Mouse (Mus musculus) inflammation-experienced regulatory T-cells, adult 6 months (primary cell): ENCODE measurements around the gene Olfr631. TPM values are rescaled to one million over a fixed set of nuclear protein-coding genes. Genes with fewer than 3 reads are reported as not detected.
"Not testable (repeated sequence)": the region's sequence is repeated elsewhere in the genome, so short reads cannot be mapped to it uniquely, and the experiment has no call there.

Experiments used
- ATAC-seq: one replicate; pipeline ENCODE4 v1.8.0; 2017
- polyA plus RNA-seq, 3 experiments: library from polyadenylated mRNA; unstranded; fragments of 100-300 nt; shearing (Covaris generic); gene quantifications; one replicate each; pipeline ENCODE4 v1.2.1; 2017

Olfr631 gene
- not detected for polyA plus RNA-seq

DNA sequence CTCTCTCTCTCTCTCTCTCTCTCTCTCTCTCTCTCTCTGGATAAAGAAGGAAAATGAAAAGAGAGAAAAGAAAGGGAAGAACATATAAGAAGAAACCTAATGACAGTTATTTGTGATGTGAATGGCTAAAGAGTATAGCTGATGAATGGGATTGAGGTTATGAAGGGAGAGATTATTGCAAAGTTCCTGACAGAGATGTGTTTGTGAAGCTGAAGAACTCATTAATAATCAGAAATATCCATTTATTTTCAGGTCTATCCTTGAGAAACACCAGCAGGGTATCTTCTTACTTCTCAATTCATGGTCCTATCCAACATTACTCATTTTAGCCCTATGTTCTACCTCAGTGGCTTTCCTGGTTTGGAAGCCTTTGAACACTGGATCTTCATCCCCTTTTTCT lies at the start of gene Olfr631:
Gene Olfr631 (plus strand): TSS at position 301 of the 400 bp plus-strand sequence.
- no peak for ATAC-seq

DNA sequence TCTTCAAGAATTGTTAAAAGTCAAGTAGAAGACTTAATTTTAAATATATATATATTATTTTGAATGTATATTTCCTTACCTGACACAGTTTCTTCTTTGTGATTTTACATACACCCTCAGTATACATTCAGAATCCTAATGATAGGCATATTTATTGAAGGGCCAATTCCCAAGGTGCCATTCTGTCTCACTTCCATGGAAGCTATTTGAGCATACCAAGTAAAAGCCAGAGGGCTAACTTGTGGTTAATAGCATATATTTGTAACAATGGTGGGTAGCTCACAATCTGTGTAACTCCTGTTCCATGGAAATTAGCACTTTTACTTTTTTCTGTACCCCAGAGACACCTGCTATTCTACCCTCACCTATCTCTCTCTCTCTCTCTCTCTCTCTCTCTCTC lies 42.5 kb upstream of the Olfr631 start, which contains the start of gene Olfr66:
Gene Olfr66 (minus strand): TSS at position 101 of the 400 bp plus-strand sequence.
- no peak for ATAC-seq

GRCm38 (mm10) chr7:103894385-103894784 lies 34.2 kb upstream of the Olfr631 start, which contains the start of gene Olfr64:
Gene Olfr64 (minus strand): TSS chr7:103894485.
- no peak for ATAC-seq

GRCm38 (mm10) chr7:103903187-103903586 lies 25.4 kb upstream of the Olfr631 start, which contains the start of gene Olfr65:
Gene Olfr65 (plus strand): TSS chr7:103903487.
- ATAC-seq: no peak

GRCm38 (mm10) chr7:103910047-103910446 lies 18.6 kb upstream of the Olfr631 start:
- no peak for ATAC-seq

GRCm38 (mm10) chr7:103912969-103913511 lies 15.6 kb upstream of the Olfr631 start:
- no peak for ATAC-seq

GRCm38 (mm10) chr7:103915338-103915737 lies 13.3 kb upstream of the Olfr631 start:
- no peak for ATAC-seq

DNA sequence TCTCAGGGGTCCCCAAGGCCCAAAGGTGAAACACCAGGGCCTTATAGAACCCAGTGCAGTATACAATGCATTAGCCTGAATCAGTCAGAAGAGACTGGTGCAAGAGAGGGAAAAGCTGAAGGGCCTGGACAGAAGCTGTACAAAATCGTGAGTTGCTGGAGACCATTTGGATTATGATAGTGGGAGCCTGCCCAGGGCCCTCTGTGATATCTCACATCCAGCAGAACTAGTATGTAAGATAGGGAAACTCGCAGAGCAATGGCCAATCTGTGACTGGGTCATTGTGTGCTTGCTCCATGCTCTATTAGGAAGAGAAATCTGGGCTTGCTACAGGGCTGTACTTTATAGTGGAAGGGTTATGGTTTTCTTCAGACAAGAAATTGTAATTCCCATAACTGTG lies 5.6 kb downstream of the Olfr631 start, which contains the start of gene Olfr632:
Gene Olfr632 (plus strand): TSS at position 84 of the 400 bp plus-strand sequence.
- no peak for ATAC-seq

- no peak for ATAC-seq
Measured at GRCm38 (mm10) chr7:103942730-103943129, 14.1 kb downstream of the Olfr631 start.

GRCm38 (mm10) chr7:103944137-103944536 lies 15.5 kb downstream of the Olfr631 start, which contains the start of gene Olfr633:
Gene Olfr633 (plus strand): TSS chr7:103944437.
- no peak for ATAC-seq

DNA sequence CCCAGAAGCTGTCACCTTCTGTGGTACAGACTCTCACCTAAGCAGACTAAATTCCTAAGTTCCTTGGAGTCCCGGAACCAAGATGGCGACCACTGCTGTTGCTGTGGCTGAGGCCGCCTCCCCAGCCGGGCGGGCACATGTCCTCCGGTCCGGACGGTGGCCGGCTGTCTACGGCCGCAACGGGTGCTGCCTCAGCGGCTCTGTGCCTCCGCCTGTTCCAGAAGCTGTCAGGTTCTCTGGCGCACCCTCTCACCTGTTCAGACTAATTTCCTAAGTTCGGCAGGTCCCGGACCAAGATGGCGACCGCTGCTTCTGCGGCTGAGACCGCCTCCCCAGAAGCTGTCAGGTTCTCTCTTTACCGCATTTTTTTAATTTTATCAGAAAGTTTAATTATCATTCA lies 38.2 kb downstream of the Olfr631 start:
- ATAC-seq: not testable (repeated sequence)

GRCm38 (mm10) chr7:103970852-103971251 lies 42.2 kb downstream of the Olfr631 start, which contains the start of gene Olfr635:
Gene Olfr635 (plus strand): TSS chr7:103971152.
- no peak for ATAC-seq

DNA sequence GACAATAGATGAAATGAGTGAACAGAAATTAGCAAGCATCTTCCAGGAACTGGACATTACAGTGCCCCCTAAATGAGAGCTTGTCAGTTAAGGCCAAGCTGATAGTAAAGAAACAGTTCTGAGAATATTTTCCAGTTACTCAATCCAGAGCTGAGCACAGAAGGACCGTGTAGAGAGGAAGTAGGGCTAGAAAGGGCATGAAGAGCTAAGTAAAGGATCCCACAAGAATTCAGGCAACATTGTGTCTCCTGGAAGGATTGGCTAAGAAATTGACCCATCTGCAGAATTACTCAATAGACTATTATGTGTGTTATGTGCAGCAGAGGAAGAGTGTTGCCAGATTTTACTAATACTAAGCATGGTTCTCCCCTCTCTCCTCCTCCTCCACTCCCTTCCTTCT lies 43.2 kb downstream of the Olfr631 start:
- no peak for ATAC-seq

Other genes with a start within 250 kb of the Olfr631 start
- not detected for gene Olfr625-ps1, start 246.1 kb upstream of the Olfr631 start, polyA plus RNA-seq
- gene Olfr243, start 214.2 kb upstream of the Olfr631 start, polyA plus RNA-seq: not detected
- not detected for gene Olfr628, start 198.5 kb upstream of the Olfr631 start, polyA plus RNA-seq
- gene Olfr629, start 183.9 kb upstream of the Olfr631 start, polyA plus RNA-seq: not detected
- not detected for gene Olfr630, start 171.5 kb upstream of the Olfr631 start, polyA plus RNA-seq
- gene Olfr69, start 157.2 kb upstream of the Olfr631 start, polyA plus RNA-seq: under 1 TPM in 1 of 3 experiments, not detected in 2; 0.12 TPM
- gene Olfr68, start 149.1 kb upstream of the Olfr631 start, polyA plus RNA-seq: not detected
- not detected for gene Olfr67, start 137.0 kb upstream of the Olfr631 start, polyA plus RNA-seq
- gene Hbb-bt, start 114.8 kb upstream of the Olfr631 start, polyA plus RNA-seq: 1 to 10 TPM; 2.9 to 8.6 (median 3.0) TPM
- 10 to 100 TPM in 2 of 3 experiments, 1 to 10 TPM in 1; 9.8 to 22.5 (median 18.1) TPM for gene Hbb-bs, start 100.7 kb upstream of the Olfr631 start, polyA plus RNA-seq
- not detected for gene Hbb-bh2, start 88.3 kb upstream of the Olfr631 start, polyA plus RNA-seq
- not detected for gene Hbb-bh1, start 85.7 kb upstream of the Olfr631 start, polyA plus RNA-seq
- not detected for gene Hbb-y, start 75.6 kb upstream of the Olfr631 start, polyA plus RNA-seq
- not detected for gene Olfr66, start 42.6 kb upstream of the Olfr631 start, polyA plus RNA-seq
- gene Olfr64, start 34.3 kb upstream of the Olfr631 start, polyA plus RNA-seq: not detected
- not detected for gene Olfr65, start 25.3 kb upstream of the Olfr631 start, polyA plus RNA-seq
- gene Olfr632, start 5.5 kb downstream of the Olfr631 start, polyA plus RNA-seq: not detected
- not detected for gene Olfr633, start 15.6 kb downstream of the Olfr631 start, polyA plus RNA-seq
- gene Olfr635, start 42.3 kb downstream of the Olfr631 start, polyA plus RNA-seq: under 1 TPM in 1 of 3 experiments, not detected in 2; 0.07 TPM
- gene Olfr638, start 69.9 kb downstream of the Olfr631 start, polyA plus RNA-seq: not detected
- not detected for gene Olfr639, start 88.5 kb downstream of the Olfr631 start, polyA plus RNA-seq
- gene Olfr640, start 96.7 kb downstream of the Olfr631 start, polyA plus RNA-seq: not detected
- not detected for gene Olfr641, start 106.6 kb downstream of the Olfr631 start, polyA plus RNA-seq
- not detected for gene Olfr642, start 123.8 kb downstream of the Olfr631 start, polyA plus RNA-seq
- not detected for gene 4930516K23Rik, start 132.6 kb downstream of the Olfr631 start, polyA plus RNA-seq
- not detected for gene Olfr644, start 143.0 kb downstream of the Olfr631 start, polyA plus RNA-seq
- gene Olfr645, start 156.6 kb downstream of the Olfr631 start, polyA plus RNA-seq: not detected
- gene Olfr646, start 176.0 kb downstream of the Olfr631 start, polyA plus RNA-seq: not detected
- gene Ubqln5, start 201.0 kb downstream of the Olfr631 start, polyA plus RNA-seq: not detected
- not detected for gene Olfr643, start 208.6 kb downstream of the Olfr631 start, polyA plus RNA-seq
- gene Ubqln3, start 214.5 kb downstream of the Olfr631 start, polyA plus RNA-seq: not detected
- not detected for gene Ubqlnl, start 221.7 kb downstream of the Olfr631 start, polyA plus RNA-seq
- not detected for gene Olfm5, start 236.0 kb downstream of the Olfr631 start, polyA plus RNA-seq